Mouse (Mus musculus): Measurements from ENCODE around the gene Gm14190. TPM values are rescaled to one million over a fixed set of nuclear protein-coding genes. Genes with fewer than 3 reads are reported as not detected.
"Not testable (repeated sequence)": the region's sequence is repeated elsewhere in the genome, so short reads cannot be mapped to it uniquely, and the experiment has no call there.

Gene Gm14190
- not detected for polyA plus RNA-seq (2017; shearing (Covaris generic))

DNA sequence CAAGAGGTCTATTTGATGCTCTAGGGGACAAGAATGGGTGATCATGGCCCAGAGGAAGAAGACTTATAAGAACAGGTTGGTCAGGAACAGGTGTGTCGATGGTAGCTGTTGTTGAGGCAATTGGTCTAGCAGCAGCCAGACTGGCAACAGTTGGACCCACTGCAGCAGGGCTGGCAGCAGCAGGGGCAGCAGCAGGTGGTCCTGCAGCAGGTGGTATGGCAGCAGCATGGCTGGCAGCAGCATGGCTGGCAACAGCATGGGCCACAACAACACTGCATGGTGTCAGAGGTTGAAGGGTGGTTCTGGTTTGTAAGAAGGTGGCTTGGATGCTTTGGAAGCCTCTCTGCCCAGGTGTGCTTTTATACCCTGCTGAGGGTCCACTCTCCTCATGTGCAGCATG lies at the start of gene Gm14190:
Gm14190 (minus strand) TSS at position 278 of the 400 bp plus-strand sequence.
- no peak for ATAC-seq

DNA sequence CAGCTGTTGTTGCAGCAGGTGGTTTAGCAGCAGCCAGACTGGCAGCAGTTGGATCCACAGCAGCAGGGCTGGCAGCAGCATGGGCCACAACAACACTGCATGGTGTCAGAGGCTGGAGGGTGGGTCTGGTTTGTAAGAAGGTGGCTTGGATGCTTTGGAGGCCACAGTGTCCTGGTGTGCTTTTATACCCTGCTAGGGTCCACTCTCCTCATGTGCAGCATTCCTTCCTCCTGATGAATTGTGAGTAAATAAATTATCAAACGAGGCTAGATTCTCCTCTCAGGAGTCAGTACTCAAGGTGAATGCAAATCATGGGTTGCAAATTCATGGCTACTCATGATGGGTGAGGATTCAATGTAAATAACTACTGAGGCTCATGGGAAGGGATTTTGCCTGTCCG lies 43.6 kb upstream of the Gm14190 start, which contains the start of gene Gm14180:
Gm14180 (minus strand) TSS at position 101 of the 400 bp plus-strand sequence.
- no peak for ATAC-seq

DNA sequence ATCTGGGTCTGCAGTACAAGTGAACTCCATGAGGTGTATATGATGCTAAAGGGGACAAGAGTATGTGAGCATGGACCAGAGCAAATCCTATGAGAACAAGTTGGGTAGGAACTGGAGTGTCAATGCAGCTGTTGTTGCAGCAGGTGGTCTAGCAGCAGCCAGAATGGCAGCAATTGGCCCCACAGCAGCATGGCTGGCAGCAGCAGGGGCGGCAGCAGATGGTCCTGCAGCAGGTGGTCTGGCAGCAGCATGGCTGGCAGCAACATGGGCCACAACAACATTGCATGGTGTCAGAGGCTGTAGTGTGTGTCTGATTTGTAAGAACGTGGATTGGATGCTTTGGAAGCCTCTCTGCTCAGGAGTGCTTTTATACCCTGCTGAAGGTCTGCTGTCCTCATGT lies 33.5 kb upstream of the Gm14190 start:
- ATAC-seq = no peak

DNA sequence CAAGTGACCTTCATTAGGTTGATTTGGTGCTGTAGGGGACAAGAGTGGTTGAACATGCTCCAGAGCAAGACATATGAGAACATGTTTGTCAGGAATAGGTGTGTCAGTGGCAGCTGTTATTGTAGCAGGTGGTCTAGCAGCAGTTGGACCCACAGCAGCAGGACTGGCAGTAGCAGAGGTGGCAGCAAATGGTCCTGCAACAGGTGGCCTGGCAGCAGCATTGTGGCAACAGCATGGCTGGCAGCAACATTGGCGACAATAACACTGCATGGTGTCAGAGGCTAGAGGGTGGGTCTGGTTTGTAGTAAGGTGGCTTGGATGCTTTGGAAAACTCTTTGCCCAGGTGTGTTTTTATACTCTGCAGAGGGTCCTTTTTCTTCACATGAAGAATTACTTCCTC lies 28.2 kb upstream of the Gm14190 start:
- no peak for ATAC-seq

DNA sequence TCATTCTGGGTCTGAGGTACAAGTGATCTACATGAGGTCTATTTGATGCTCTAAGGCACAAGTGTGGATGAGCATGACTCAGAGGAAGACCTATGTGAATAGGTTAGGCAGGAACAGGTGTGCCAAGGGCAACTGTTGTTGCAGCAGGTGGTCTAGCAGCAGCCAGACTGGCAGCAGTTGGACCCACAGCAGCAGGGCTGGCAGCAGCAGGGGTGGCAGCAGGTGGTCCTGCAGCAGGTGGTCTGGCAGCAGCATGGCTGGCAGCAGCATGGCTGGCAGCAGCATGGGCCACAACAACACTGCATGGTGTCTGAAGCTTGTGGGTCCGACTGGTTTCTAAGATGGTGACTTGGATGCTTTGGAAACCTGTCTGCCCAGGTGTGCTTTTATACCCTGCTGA lies 5.3 kb downstream of the Gm14190 start:
- not testable (repeated sequence) for ATAC-seq

DNA sequence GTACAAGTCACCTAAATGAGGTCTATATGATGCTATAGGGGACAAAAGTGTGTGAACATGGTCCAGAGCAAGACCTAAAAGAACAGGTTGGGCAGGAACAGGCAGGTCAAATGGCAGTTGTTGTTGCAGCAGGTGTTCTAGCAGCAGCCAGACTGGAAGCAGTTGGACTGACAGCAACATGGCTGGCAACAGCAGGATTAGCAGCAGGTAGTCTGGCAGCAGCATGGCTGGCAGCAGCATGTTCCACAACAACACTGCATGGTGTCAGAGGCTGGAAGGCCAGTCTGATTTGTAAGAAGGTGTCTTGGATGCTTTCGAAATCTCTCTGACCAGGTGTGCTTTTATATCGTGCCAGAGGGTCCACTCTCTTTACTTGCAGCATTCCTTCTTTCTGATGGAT lies 7.1 kb downstream of the Gm14190 start:
- ATAC-seq = no peak

DNA sequence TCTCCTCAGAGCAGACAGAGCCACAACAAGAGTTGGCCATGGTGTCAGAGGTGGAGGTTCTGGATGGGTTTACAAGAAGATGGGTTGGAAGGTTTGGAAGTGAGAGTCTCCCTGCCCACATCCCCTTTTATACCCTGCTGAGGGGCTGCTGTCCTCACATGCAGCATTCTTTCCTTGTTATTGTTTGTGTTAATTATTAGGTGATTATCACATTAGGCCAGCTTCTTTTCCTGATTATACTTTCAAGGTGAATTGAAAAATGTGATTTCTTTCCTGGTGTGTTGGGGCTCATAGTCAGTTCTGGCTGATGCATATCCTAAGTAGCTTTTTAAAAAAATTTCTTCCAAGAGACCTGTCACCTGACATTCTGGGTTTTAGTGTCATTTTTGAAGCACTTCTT lies 24.7 kb downstream of the Gm14190 start, which contains the start of gene Krtap4-6:
Krtap4-6 (minus strand) TSS at position 101 of the 400 bp plus-strand sequence.
- ATAC-seq = no peak

DNA sequence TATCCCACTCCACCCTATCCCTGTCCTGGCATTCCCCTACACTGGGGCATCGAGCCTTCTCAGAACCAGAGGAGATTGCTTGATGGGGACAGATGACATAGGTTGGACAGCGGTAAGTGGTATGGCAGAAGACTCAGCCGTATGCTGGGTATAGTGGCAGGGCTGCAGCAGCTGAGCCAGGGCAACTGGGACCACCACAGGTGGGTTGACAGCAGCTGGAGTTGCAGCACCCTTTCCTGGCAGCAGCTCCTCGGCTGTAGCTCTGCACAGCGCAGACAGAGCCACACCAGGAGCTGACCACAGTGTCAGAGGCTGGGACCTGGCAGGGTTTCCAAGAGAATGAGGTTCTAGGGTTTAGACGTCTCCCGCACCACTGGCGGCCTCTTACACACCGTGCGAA lies 27.7 kb downstream of the Gm14190 start:
- ATAC-seq = no peak

DNA sequence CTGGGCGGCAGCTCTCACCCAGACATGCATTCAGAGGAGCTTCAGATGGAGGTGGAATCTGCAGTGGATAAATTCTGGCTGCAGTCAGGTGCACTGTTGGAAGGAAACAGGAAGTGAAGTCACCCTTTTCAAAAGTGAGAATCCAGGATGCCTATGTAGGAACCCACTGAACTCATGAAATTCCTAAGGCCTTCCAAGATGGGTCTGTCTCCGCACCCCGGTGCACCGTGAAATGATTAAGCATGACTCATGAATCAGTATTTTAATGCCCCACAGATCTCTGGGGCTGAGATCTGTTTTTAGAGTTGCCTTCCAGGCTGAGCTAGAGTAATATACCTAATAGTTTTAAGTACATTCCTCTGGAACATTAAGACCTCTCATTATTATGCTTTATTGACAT lies 31.3 kb downstream of the Gm14190 start:
- no peak for ATAC-seq

DNA sequence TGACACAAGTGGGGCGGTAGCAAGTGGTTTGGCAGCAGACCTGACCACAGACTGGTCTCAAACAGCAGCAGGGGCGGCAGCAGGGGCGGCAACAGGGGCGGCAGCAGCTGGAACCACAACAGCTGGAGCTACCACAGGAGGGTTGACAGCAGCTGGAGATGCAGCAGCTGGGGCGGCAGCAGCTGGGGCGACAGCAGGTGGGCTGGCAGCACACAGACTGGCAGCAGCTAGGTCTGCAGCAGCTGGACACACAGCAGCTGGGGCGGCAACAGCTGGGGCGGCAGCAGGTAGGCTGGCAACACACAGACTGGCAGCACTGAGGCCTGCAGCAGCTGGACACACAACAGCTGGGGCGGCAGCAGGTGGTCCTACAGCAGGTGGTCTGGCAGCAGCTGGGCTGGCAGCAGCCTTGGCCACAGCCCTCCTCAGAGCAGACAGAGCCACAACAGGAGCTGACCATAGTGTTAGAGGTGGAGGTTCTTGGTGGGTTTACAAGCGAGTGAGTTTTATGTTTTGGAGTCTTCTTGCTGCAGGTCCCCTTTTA lies 32.0 kb downstream of the Gm14190 start, which contains the start of gene Gm11563:
Gm11563 (minus strand) TSS at position 494 of the 544 bp plus-strand sequence.
- not testable (repeated sequence) for ATAC-seq

DNA sequence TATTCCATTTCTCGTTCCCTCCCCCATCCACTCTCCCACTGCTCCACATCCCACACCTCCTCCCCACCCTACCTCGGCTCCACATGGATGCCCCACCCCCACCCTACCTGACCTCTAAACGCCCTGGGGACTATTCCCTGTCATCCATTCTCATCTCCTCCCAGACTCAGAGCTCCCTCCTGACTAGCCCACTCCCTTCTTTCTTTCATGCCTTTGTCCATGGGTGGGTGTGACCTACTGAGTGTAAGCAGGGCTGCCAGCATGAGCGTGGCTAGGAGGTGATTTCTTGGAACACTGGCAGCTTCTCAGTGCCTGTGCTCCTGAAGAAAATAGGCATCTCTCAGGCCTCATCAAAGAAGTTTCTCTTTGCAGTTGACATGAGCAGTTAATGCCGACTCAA lies 33.5 kb downstream of the Gm14190 start:
- ATAC-seq = no peak

DNA sequence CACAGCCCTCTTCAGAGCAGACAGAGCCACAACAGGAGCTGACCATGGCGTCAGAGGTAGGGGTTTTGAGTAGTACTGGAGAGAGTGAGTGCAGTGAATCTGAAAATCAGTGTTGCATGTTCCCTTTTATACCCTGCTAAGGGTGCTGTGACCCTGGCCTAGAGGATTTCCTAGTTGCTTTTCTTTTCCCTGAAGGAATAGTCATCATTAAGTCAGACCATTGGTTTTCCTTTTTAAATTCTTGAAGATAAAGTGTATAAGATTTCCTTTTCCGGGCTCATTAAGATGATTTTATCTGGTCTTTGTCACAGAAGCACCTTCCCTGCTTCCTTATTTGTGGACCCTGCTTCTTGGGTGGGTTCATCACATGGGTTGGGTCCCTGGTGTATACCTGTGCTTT lies 40.4 kb downstream of the Gm14190 start, which contains the start of gene Gm11555:
Gm11555 (minus strand) TSS at position 101 of the 400 bp plus-strand sequence.
- no peak for ATAC-seq

DNA sequence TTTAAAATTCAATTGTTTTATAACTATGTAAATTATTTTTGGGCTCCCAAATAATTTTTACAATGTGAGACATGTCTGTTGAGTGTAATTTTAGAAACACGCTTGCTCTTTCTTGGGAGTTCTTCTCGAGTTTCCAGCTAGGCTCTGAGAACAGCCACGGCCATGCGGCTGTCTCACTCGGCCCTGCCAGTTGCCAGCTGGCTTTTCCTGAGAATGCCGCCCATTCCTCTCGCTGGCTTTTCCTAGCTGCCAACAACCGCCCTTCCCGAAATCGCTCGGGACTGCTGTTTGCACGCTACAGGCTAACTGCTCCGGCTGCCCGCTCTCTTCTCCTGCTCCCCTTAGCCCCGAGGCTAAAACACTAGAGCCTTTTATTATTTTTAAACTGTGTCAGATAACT lies 44.1 kb downstream of the Gm14190 start:
- no peak for ATAC-seq

DNA sequence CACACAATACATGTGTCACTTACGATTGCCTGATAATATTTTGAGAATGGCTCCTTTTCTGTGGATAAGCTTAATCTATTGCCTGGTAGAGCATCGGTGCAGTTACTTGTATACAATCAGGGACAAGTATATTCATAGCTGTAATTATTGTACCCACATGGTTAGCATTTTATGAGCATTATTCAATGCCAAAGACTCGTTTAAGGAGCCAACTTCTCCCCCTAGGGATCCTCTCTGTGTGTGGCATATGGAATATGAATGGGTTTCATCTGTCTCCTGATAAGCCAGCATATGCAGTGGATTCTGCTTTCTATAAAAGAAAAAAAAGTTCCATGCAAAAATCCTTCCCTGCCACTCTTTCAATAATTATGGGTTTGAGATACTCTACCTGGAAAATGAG lies 46.2 kb downstream of the Gm14190 start:
- ATAC-seq = no peak

DNA sequence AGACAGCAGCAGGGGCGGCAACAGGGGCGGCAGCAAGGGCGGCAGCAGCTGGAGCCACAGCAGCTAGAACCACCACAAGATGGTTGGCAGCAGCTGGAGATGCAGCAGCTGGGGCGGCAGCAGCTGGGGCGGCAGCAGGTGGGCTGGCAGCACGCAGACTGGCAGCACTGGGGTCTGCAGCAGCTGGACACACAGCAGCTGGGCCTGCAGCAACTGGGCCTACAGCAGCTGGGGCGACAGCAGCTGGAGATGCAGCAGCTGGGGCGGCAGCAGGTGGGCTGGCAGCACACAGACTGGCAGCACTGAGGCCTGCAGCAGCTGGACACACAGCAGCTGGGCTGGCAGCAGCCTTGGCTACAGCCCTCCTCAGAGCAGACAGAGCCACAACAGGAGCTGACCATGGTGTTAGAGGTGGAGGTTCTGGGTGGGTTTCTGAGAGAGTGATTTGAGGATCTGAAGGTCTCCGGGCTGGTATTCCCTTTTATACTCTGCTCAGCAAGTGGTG lies 46.9 kb downstream of the Gm14190 start, which contains the start of gene Krtap4-7:
Krtap4-7 (minus strand) TSS at position 455 of the 505 bp plus-strand sequence.
- not testable (repeated sequence) for ATAC-seq

DNA sequence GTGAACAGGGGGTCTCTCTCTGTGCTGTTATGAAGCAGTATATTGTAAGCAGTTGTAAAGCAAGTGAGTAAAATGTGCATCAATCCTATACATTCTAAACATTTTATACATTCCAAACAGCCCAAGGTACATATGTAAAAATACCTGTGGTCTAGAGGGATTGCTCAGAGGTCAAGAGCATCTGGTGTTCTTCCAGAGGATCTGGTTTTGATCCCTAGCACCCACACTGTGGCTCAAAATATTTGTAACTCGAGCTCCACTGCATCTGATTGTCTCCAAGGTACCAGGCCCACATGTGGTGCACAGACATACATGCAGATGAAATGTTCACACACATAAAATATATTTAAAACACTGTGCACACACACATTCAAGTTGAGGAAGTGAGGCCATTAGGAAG lies 49.6 kb downstream of the Gm14190 start:
- no peak for ATAC-seq

Other genes starting within 250 kb of the Gm14190 start
- gene Krt23, start 197.6 kb downstream of the Gm14190 start, polyA plus RNA-seq (2017; shearing (Covaris generic)) = not detected
- gene Krt39, start 169.4 kb downstream of the Gm14190 start, polyA plus RNA-seq (2017; shearing (Covaris generic)) = not detected
- not detected for gene Krt40, start 147.6 kb downstream of the Gm14190 start, polyA plus RNA-seq (2017; shearing (Covaris generic))
- gene Krtap3-3, start 139.9 kb downstream of the Gm14190 start, polyA plus RNA-seq (2017; shearing (Covaris generic)) = not detected
- not detected for gene Krtap3-2, start 133.9 kb downstream of the Gm14190 start, polyA plus RNA-seq (2017; shearing (Covaris generic))
- gene Gm11939, start 131.3 kb downstream of the Gm14190 start, polyA plus RNA-seq (2017; shearing (Covaris generic)) = not detected
- gene Krtap3-1, start 124.1 kb downstream of the Gm14190 start, polyA plus RNA-seq (2017; shearing (Covaris generic)) = not detected
- gene Krtap1-5, start 109.7 kb downstream of the Gm14190 start, polyA plus RNA-seq (2017; shearing (Covaris generic)) = not detected
- gene Krtap1-4, start 107.1 kb downstream of the Gm14190 start, polyA plus RNA-seq (2017; shearing (Covaris generic)) = not detected
- not detected for gene Krtap1-3, start 99.4 kb downstream of the Gm14190 start, polyA plus RNA-seq (2017; shearing (Covaris generic))
- gene Krtap9-3, start 92.6 kb downstream of the Gm14190 start, polyA plus RNA-seq (2017; shearing (Covaris generic)) = not detected
- gene Gm11938, start 87.4 kb downstream of the Gm14190 start, polyA plus RNA-seq (2017; shearing (Covaris generic)) = not detected
- not detected for gene Gm11937, start 80.6 kb downstream of the Gm14190 start, polyA plus RNA-seq (2017; shearing (Covaris generic))
- not detected for gene Krtap2-4, start 75.9 kb downstream of the Gm14190 start, polyA plus RNA-seq (2017; shearing (Covaris generic))
- gene Gm11562, start 70.3 kb downstream of the Gm14190 start, polyA plus RNA-seq (2017; shearing (Covaris generic)) = not detected
- gene Krtap4-1, start 62.5 kb downstream of the Gm14190 start, polyA plus RNA-seq (2017; shearing (Covaris generic)) = not detected
- gene Krtap4-2, start 55.7 kb downstream of the Gm14190 start, polyA plus RNA-seq (2017; shearing (Covaris generic)) = not detected
- not detected for gene Krtap4-7, start 46.7 kb downstream of the Gm14190 start, polyA plus RNA-seq (2017; shearing (Covaris generic))
- gene Gm11555, start 40.5 kb downstream of the Gm14190 start, polyA plus RNA-seq (2017; shearing (Covaris generic)) = not detected
- not detected for gene Gm11563, start 31.8 kb downstream of the Gm14190 start, polyA plus RNA-seq (2017; shearing (Covaris generic))
- gene Krtap4-6, start 24.8 kb downstream of the Gm14190 start, polyA plus RNA-seq (2017; shearing (Covaris generic)) = not detected
- gene Gm14180, start 43.5 kb upstream of the Gm14190 start, polyA plus RNA-seq (2017; shearing (Covaris generic)) = not detected
- not detected for gene Gm11595, start 82.2 kb upstream of the Gm14190 start, polyA plus RNA-seq (2017; shearing (Covaris generic))
- gene Krtap4-8, start 90.0 kb upstream of the Gm14190 start, polyA plus RNA-seq (2017; shearing (Covaris generic)) = not detected
- not detected for gene Krtap4-9, start 94.5 kb upstream of the Gm14190 start, polyA plus RNA-seq (2017; shearing (Covaris generic))
- gene Gm11596, start 102.7 kb upstream of the Gm14190 start, polyA plus RNA-seq (2017; shearing (Covaris generic)) = not detected
- gene Gm11569, start 108.2 kb upstream of the Gm14190 start, polyA plus RNA-seq (2017; shearing (Covaris generic)) = not detected
- not detected for gene Gm11554, start 113.7 kb upstream of the Gm14190 start, polyA plus RNA-seq (2017; shearing (Covaris generic))
- gene Krtap4-13, start 119.2 kb upstream of the Gm14190 start, polyA plus RNA-seq (2017; shearing (Covaris generic)) = not detected
- not detected for gene Gm11564, start 124.9 kb upstream of the Gm14190 start, polyA plus RNA-seq (2017; shearing (Covaris generic))
- not detected for gene 2300003K06Rik, start 147.3 kb upstream of the Gm14190 start, polyA plus RNA-seq (2017; shearing (Covaris generic))
- not detected for gene Krtap4-16, start 160.9 kb upstream of the Gm14190 start, polyA plus RNA-seq (2017; shearing (Covaris generic))
- gene Gm11568, start 167.2 kb upstream of the Gm14190 start, polyA plus RNA-seq (2017; shearing (Covaris generic)) = not detected
- gene Gm11559, start 173.7 kb upstream of the Gm14190 start, polyA plus RNA-seq (2017; shearing (Covaris generic)) = not detected
- gene Krtap9-1, start 182.6 kb upstream of the Gm14190 start, polyA plus RNA-seq (2017; shearing (Covaris generic)) = not detected
- gene Gm11567, start 188.4 kb upstream of the Gm14190 start, polyA plus RNA-seq (2017; shearing (Covaris generic)) = not detected
- not detected for gene Krtap31-1, start 217.2 kb upstream of the Gm14190 start, polyA plus RNA-seq (2017; shearing (Covaris generic))
- gene Gm11565, start 224.0 kb upstream of the Gm14190 start, polyA plus RNA-seq (2017; shearing (Covaris generic)) = not detected
- not detected for gene Krtap31-2, start 245.6 kb upstream of the Gm14190 start, polyA plus RNA-seq (2017; shearing (Covaris generic))

Data from CD4-positive, CD25-positive, alpha-beta regulatory T cell, adult 4 months (primary cell).